Mouse (Mus musculus) heart, postnatal 4 days (tissue): ENCODE results near the gene Ankrd33. TPM values are rescaled to one million over a fixed set of nuclear protein-coding genes. Genes with fewer than 3 reads are reported as not detected.

Experiments
- DNase-seq: peaks from one replicate; pipeline ENCODE4 v3.0.0; 2021
- total RNA-seq, 2 experiments: library from RNA; stranded (reverse); gene quantifications; 2 replicates each; pipeline ENCODE4 v1.2.3; 2021

The Ankrd33 gene
- not detected for total RNA-seq

DNA sequence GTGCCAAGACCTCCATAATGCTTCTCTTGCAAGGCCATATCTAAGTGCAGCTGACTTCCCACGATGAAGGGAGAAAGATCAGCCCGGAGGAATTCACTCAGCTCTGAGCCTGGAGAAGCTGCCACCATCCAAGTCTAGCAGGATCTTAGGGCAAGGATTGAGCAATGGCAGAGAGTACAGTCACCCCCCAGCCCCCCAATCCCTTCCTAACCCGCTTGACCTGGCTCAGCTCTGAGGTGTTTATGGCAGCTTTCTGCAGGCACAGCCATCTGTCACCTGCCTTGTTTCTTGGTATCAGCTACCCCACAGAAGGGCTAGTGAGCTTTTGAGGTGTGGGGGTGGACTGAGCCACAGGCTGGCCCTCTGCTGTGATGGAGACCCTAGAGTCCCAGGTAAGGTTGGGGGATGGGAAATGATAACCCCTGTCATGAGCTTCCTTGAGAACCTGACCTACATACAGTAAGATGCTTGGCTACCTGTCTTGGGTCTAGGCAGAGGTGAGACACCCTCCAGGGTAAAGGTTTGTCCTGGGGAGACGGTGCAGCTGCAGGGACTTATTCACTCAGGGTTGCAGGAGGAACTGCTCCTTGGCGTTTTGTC lies at the start of gene Ankrd33:
TSS of gene Ankrd33 (plus strand) at position 245 of the 600 bp plus-strand sequence.
- no peak for DNase-seq

DNA sequence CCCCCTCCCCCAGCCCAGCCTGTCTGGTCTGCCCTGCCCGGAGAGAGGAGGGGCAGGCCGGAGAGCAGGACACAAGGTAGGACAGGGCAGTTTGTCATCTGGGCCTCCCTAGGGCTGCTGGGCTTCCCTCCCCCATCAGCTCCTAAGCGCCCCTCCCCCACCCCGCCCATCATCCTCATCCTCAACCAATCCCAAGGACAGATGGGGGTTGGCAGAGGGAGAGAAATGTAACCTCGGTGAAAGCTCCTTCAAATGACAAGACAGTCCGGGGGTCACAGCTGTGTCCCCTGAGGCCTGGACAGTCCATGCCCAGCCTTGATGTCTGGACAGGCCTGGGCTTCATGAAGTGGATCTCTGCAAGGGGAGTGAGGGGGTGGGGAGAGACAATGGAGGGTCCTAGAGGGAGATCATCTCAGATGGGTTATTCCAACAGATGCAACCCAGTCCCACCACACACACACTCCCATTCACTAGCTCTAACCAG lies 49.1 kb upstream of the Ankrd33 start:
- no peak for DNase-seq

DNA sequence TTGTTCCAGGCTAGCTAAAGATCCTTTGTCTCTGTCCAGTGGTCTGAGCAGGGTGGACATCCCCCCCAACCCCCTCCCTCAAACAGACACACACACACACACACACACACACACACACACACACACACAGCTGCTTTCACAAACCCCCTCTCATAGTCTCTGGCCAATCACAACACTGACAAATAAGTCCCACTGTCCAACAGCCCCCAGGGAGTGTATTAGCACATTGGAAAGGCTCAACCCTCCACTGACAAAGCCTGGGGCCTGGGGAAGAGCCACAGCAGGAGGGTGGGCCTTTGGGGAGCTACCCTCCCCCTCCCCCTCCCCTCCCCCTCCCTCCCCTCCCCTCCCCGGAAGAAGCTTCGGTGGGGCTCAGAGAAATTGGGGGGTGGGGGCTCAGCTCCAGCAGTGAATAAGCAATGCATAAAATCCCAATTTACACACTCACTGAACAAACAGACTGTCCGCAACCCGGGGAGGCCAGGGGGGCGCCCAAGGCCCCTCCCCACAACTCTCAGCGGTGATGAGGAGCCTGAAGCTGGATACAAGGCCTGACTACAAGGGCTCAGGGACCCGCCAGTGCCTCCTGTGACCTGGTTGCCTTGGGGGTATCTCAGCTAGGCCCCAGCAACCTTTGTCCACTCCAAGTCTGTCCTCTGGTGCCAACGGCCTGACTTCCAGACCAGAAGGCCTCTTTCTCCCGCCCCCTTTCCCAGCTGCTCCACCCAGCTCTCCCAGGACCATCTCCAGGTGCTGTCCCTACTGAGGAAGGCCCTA lies 48.4 kb upstream of the Ankrd33 start:
- no peak for DNase-seq

DNA sequence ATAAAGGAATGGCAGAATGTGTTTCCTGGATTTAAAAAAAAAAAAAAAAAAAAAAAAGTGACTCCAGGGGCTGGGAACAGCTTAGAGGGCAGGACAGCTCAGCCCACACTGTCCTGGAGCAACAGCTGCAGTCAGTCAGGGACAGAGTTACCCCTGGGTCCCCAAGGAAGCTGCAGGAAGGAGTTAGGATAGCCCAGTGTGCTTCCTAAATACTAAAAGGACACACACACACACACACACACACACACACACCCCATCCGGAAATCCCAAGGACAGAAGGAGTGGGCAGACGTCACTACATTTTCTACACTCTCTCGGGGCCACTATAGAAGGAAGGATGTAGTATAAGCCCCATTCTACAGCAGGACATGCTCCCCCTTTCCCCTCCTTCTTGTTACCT lies 47.5 kb upstream of the Ankrd33 start:
- DNase-seq = peak; percentile 51

DNA sequence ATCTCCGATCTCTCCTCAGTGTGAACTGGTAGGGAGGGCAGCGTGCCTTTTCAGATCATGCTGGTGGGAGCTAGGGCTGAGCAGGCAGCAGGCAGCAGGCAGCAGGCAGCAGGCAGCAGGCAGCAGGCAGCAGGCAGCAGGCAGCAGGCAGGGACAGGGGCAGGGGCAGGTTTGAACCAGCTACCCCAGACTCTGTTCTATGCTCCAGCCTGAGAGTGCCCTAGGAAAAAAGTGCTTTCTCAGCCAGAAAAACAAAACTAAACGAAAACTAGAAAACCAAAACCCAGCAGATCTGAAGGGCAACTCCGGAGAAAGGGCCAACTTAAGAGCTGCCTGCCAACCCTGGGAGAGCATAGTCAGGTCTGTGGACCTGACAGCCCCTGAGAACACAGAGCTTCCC lies 46.9 kb upstream of the Ankrd33 start:
- no peak for DNase-seq

DNA sequence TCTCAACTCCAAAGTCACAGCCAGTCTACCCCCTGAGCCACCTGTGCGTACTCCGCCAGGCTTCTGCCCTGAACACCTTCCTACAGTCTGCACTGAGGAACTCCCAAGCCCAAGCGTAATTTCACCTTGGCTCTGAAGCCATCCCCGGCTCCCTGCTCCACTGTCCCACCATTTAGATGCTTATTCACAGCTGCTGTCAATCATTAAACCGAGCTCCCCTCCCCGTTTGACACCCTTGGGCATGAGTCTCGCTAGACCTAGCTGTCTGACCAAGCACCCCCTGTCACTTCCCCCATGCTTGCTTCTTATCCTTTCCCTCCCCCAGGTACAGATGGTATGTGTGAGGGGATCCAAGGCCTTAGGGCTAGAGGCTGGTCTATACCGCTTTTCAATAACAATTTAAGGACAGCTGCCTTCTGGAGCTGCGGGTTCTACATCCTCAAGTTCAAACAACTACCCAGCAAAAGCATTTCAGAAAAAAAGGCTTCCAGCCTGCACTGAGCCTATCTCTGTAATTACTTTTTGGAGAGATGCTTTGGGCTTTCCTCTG lies 45.8 kb upstream of the Ankrd33 start:
- no peak for DNase-seq

DNA sequence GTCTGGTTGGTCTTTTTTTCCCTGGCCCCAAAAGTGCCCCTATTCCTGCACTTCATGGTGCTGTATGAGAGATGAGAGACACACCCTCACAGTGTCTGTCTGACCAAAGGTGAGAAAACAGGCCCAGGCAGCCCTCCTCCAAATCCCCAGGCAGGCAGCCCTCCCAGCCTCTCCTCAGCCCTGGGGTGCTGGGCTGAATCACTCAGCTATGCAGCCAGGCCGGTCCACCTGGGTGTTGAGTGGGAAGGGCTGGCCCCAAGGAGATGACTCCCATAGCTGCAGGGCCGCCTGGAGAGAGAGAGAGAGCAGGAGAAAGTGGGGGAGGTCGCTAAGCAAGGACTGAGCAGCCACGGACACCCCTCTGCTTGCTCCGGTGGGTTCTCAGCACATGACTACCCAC lies 44.8 kb upstream of the Ankrd33 start:
- DNase-seq = no peak

DNA sequence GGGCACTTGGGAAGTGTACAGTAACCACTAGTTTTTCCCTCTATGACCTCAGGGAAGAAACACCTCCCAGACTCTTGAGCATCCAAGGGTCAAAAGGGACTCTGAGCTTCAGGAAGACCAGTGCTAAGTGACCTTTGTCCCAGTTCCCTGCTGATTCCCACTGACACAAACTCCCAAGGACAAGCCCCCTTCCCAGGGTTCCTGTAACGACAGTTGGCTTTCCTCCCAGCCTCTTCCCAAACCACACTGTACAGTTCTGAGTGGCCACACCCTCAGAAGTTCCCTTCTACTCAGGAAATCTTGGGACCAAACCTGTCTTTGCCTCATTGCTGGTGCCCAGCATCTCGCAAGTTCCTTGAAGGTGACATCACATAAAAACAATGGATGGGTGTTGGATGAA lies 42.8 kb upstream of the Ankrd33 start:
- DNase-seq = no peak

DNA sequence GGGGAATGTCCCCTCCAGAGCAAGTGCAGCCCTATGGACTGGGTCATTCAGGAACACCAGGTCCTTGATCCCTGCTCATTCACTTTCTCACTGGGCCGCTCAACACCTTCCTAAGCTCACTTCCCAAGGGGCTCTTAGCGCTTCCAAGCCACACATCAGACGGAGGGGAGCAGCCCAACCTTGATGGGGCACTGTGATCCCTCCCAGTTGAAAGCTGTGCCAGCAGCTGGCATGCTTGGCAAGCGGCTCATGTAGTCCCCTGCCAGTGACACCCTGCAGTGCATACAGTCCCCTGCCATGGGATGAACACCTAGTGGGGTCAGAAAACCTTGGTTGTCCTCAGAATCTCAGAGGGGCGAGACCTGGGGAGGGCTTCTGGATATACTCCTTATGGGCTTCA lies 41.5 kb upstream of the Ankrd33 start:
- DNase-seq = no peak

DNA sequence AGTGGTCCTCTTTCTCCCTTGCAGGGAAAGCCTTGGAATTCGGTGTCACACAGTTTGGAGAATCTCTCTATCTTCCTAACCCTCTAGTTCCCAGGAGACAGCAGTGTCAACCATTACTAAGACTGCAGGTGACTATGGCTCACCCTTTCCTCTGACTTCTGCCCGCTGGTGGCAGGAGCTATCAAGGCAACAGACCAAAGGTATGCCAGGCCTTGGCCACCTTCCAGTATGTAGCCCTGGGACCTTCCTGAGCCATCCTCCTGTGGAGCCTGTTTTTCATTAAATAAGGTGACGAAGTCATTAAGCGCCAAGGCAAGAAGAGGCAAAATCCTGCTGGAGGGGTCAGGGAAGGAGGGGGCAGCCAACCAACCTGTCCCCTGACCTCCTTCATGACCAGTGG lies 40.4 kb upstream of the Ankrd33 start:
- no peak for DNase-seq

DNA sequence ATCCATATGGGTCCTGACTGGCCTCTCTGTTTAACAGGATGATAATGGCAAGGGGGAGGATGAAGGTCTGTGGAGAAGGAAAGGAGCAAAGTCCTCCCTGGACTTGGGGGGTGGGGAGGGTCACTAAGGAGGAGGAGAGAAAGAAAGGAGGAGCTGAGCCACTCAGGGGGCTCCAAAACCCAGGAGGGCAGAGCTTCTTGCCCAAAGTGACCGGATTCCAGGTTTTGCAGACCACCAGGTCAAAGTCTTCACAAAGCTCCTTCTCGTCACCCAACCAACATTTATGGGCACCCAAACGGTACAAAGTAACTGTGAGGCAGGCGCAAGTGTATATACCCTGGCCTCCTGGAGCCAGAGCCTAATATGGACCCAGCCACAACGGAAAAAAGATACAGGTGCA lies 39.9 kb upstream of the Ankrd33 start:
- no peak for DNase-seq

DNA sequence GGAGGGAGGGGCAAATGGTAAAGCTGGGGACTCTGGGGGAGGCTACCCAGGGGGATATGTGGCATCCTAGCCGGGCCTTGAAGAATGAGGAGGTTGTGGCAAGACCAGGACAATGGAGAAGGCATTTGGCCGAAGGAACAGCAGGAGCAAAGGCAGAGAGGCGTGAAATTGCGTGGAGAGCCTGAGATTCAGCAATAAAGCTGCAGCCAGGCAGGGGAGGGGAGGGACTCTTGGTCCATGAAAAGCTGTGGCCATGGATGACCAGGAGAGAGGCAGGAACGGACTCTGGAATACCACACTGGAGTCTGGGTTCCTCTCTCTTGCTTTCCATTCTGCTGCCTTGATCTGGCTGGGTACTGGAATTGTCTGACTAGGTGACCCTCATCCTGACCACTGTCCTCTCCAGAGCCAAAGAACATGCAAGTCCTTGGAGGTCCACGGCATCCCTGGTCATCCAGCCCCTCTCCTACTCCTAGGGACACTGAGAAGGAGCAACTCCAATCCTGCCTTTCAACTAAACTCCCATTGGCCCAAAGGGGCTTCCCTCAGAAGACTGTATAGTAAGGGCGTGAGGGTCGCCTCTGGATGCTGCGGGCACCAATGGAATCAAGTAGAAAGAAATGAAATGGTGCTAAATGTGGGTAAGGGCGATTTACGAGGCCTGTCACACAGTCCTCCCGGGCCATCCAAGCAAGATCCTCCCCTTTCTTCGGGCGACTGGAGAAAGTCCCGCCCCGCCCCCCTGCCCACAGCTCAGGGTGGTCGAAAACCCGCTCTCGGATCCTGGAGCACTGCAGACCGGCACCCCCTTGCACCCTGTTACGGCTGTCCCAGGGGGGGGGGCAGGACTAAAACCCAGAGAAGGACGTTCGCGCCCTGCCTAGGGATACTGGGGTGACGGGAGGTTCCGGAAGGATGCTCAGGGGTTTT lies 39.2 kb upstream of the Ankrd33 start:
- DNase-seq = no peak

DNA sequence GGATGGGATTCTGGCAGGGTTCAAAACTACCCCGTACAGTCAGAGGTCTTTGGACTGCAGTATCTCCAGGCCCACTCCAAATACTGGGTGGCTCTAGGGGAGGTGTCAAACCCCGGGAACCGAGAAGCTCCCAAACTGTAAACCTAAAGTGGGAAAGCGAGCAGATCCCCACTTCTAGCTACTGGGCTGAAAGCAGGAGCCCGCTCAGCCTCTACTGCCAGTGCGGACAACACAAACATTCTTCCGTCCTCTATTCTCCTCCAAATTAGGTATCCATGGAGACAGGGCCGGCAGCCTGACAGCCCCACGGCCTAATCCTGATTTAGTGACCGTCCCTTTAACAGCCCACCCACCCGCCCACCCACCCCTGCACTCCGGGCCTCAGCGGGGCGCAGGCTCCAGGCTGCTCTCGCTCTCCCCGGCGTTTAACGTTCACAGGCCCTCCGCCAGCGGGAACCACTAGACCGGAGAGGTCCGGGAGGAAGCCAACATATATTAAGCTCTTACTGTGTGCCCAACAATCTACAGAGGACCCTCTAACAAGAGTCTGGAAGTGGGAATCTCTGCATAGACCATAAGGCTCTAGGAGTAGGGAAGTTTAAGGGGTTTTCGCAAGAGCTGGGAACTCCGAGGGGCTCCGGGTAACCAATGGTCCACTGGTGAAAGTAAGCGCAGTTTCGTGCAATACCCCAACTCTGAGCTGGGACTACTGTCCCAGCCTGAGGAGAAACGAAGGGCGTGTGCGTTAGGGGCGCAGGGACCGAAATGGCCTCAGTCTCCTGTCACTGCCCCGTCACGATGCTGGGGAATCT lies 38.3 kb upstream of the Ankrd33 start:
- DNase-seq = no peak

DNA sequence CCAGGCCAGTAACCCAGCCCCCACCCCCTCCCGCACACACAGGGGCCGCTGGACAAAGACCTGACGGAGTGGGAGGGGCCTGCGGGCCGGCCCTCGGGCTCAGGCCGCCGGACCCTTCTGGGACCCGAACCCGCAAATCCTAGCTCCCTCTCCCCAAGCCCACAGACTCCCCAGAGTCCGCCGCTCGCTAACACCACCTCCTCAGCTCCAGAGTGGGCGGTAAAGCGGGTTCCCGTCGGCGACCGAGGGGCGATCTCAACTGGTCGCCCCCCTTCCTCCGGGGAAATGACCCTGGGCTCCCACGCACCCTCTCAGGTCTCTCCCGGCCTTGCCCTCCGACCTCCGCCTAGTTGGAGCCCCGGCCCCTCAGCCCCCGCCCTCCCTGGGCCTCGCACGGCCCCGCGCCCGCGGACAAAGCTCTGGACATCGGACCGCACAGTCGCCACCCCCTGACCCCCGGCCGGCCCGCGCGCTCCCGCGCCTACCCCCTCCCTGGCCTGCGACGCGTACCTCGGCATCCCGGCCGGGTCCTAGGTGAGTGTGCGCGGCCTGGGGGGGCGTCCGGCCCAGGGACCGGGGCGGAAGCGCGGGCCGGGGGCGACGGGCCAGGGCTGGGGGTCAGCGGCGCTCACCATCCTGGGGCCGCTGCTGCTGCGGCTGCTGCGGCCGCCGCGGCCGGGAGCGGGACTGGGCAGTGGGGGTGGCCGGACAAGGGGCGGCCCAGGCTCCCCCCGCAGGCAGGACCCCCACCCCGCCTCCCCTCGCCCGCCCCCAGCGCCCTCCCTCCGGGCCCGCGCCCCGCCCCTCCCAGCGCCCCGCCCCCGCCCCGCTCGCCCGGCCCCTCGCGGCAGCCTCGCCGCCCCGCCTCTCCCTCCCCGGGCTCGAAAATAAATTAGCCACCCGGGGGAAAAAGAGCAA lies 37.5 kb upstream of the Ankrd33 start, which contains the start of gene Fignl2:
TSS of gene Fignl2 (minus strand) at position 755 of the 918 bp plus-strand sequence.
- DNase-seq = peak; percentile 46

DNA sequence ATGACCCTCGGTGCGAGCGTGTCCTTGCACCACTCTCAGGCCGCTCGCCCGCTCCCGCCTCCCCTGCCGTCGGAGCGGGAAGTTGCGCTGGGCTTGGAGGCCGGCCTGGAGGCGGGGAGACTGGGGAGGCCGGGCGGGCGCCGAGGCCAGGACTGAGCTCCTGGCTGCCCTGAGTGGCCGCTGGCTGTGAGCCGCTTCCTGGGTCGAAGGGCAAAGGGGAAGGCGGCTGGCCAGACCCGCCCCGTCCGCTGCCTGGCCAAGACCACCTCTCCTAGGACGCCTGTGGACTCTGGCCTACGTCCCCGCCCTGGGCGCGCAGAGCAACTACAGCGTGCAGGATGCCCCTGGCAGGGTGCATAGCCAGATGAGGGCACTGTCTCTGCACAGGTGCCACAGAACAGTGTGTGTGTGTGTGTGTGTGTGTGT lies 36.8 kb upstream of the Ankrd33 start:
- peak; percentile 85 for DNase-seq

DNA sequence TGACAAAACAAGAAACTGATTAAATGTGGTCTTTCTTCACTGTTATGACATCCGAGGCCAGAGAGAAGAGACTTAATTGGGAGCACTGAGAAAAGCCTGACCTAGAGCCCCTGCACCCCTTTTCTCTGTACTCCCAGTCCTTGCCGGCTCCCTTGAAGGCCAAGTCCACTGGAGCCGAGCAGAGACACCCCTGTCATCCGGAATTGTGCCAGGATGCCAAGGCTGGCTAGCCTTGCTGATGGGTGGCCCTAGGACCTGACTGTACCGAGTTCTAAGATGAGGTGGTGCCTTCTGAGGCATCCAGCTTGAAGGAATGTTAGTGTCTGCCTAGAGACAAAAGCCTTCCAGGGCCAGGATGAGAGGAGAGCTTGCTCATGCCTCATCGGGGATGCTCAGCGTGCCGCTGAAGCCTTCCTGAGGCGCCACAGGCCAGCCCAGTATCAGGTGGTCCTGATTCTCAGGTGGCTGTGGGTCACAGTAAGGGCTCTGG lies 35.5 kb upstream of the Ankrd33 start:
- no peak for DNase-seq

DNA sequence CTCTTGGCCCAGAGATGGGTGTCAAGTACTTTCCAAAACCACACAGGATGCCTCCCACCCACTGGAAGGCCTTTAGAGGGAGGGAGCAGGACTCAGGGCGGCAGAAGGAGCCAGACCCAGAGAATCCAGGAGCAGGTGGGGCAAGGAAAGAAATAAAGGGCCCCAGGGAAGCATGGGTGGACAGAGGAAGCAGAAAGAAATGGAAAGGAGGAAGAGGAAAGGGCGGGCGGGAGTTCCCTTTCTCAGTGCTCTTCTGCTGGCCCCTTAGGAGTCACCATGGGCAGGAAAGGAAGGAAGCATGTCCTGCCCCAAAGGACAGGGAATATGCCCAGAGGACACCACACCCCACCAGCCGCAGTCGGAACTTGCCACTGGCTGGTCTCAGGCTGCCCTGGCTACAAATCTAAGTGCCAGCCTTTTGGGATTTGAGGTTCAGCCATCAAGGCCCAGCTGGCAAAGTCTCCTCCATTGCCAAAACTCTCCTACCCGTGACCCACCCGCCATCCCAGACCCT lies 34.5 kb upstream of the Ankrd33 start:
- no peak for DNase-seq

DNA sequence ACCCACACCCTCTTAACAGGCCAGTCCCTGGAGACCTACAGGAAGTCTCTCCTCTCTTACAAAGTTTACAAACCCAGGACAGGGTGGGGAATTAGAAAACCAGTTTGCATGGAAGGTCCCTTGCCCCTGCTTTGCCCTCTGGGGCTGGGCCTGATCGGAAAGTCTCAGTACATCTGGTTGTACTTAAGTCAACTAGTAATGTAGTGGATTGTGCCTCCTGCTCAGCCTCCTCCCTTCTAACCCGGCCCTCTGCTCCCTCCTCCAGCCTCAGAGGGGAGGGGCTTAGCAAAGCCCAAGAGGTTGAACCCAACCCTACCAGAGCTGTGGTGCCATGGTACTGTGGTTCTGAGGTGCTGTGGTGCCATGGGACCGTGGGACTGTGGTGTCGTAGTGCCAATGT lies 33.3 kb upstream of the Ankrd33 start:
- DNase-seq = no peak

DNA sequence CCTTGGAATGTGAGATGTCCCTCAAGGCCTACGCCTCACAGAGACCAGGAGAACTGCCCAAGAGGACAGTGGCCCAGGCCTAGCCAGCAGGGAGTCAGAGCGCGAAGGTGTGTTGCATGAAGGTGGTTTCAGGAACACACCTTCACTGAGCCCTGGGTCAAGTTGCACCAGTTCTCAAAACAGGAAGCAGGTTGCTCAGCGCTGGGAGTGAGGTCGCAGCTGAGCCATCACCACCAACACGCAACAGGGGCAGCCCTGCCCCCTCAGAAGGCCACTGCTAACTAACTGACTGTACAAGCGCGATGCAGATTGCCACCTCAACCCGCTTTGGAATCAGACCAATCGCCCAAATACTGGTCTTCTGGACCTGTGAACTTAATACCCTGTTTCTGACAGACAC lies 31.1 kb upstream of the Ankrd33 start:
- no peak for DNase-seq

DNA sequence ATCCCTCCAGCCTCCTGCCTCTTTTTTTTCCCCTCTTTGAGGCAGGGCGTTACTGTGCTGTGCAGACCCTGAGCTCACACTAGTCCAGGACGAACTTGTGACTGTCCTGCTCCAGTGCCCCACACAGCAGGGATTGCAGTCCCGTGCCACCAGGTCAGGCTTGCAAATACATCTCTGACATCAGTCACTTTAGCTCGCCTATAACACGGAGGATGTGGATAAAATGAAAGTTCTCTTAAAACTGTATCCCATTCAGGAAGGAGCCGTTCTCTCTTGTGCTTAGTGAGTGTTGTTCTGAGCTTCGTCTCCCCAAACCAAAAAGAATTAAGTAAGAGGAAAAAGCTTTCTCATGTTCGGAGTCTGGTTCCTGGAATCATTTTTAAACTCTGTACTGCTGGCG lies 29.1 kb upstream of the Ankrd33 start:
- DNase-seq = no peak
